Mouse (Mus musculus): Measurements from ENCODE around the gene Abtb2.

Gene Abtb2

GRCm38 (mm10) chr2:103684926-103685577 is 118.9 kb downstream of the Abtb2 start:
- DNase-seq (ENCODE audit: inconsistent age in 2 of 2, low spot score in 1 of 2) = no peak

DNA sequence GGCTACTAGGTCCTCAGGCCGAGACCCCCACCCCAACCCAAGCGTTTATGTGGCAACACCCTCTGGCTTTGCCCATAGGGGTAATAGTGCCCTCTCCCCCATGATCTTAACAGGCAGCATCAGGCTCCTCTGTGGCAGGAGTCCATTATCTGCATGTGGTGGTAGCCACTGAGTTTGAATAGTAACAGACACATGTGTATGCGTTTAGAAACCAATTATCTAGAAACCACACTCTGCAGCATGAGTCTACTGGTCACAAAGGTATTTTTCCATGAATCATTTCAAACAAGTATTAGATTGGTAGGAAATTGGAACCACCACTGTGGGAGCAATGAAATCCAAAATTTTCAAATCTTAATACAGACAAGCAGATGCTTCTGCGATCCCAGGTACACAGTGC is 119.5 kb downstream of the Abtb2 start:
- DNase-seq (ENCODE audit: inconsistent age in 2 of 2, low spot score in 1 of 2) = no peak

DNA sequence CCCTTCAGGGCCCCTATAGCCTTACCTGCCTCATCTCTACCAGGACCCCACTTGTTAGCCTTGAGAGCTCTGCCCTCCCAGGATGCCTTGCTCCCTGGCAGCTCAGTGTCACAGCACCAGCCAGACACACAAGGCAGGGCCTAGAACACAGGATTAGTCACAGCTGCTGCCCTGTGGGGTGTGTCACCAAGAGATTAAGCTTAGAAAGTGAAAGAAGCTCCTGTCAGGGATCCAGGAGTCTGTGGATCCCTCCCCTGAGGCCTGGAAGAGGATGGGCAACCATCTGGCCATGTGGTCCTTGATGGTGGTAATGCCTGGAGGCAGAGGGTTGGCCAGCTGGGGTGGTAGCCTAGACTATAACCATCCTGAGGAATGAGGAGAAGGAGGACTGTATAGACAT is 121.0 kb downstream of the Abtb2 start:
- peak; percentile 34 to 66 for DNase-seq (ENCODE audit: inconsistent age in 2 of 2, low spot score in 1 of 2)

DNA sequence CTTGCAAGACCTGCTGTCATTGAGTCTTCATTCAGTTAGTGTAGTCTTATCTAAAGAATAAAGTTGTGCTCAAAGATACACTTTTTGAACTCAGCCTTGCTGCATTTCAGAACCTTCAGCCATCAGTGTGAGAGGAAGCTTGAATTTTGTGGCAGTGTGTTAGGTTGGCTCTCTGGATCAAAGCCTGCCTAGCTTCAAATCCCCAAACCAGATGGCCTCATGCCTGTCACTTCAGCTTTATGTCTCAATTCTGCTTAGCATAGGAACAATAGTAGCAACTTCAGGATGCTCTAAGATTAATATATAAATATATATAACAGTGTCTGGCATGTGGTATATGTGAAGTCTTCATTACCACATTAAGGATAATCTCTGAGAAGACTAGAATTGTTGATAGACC is 121.8 kb downstream of the Abtb2 start:
- DNase-seq (ENCODE audit: inconsistent age in 2 of 2, low spot score in 1 of 2) = no peak

DNA sequence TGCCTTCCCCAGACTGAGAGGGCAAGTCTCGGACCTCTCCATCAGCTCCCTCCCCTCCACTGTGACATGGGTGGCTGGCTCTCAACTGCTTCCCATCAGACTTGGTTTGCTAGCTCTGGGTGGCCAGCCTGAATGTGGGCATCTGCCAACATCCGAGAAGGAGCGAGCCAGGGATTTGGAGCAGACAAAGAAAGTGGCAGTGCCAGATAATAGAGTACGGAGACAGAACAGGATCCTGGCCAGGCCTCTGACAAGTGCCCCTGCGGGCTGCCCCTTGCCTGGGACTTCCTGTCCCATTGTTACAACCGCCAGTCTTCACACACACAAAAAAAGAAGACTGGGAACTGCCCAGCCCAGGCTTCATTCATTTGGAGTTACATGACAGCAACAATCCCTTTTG is 124.3 kb downstream of the Abtb2 start:
- no peak for DNase-seq (ENCODE audit: inconsistent age in 2 of 2, low spot score in 1 of 2)

DNA sequence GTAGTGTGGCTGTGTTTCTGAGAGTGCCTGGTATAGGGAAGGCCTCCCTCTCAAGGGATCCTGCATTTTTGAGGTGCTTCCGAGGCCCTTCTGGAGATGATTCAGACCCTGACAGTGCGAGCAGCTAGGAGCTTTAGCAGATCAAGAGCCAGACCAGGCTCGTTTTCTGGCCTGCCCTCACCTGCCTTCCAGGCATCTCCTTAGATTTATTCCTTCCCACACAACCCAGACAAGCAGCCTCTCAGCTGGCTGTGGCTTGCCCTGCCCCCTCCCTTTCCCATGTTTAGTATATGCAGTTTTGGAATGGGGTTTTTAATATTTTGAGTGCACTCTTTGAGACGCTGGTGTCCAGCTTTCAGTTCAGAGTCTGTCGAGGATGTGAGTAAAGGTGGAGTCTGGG is 124.7 kb downstream of the Abtb2 start:
- no peak for DNase-seq (ENCODE audit: inconsistent age in 2 of 2, low spot score in 1 of 2)

DNA sequence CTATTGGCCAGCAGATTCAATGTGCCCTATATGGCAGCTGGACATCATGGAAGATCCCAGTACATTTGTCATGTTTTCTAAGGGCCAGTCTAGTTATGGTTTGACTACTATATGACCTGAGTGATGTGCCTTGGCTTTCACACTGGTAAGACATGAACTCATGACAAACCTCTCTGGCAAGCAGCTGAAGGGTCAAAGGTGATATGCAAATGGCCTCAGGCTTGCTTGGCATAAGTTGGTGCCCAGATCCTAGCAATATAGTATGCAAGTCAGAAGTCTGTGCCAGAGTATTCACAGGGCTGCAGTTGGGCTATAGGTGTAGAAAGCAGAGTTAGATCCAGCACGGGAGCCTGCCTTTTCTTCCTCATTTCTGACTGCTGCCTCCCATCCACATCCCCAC is 125.2 kb downstream of the Abtb2 start:
- DNase-seq (ENCODE audit: inconsistent age in 2 of 2, low spot score in 1 of 2) = no peak

DNA sequence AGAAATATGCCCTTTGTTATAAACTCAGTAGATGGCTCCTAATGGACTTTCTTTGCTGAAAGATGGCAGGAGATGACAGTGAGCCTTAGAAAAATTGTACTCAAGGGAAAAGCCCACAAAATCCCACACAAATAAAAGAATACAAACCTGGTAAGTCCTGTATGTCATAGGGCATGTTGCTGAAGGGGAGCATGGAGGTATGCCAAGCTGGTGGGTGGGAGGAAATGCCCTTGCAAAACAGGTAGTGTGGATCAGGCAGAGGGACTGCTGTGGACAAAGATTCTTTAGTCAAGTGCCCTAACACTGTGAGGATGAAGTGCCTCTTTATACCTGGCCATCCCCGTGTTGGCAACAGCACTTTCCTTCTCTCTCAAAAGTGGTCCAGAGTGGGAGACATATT is 126.7 kb downstream of the Abtb2 start:
- DNase-seq (ENCODE audit: inconsistent age in 2 of 2, low spot score in 1 of 2) = no peak

DNA sequence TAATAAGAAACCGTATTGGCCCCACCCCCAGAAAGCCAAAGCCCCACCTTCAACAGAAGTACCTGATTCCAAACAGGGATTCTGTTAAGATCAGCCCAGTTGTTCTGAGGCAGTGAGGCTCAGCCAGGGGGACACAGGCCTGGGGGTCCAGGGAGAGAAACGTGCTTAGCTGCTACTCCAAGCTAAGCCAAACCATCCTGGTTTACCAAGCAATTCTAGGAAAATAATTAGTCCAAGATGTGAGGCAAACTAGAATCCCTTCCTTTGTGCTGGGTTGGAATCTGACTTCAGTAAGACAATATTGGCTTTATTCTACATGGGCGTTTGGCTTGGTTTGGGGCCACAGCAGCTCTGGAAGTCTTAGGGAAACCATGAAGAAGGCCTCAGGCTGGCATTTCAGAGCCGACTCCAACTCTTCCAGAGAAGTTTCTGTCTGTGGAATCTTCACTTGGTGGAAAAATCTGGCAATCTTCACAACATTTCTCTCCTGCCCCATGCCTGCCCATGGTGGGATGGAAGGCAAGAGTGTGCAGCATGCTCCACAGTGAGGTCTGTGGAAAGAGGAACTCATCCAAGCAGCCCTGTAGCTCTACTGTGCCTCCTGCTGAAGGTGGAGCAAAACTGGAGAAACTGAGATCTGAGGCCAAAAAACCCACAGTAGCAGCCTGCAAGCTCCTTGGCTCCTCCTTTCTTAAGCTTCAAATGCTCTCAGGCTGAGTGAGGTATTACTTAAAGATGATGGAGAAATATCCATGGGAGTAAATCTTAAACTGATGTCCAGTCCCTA is 128.9 kb downstream of the Abtb2 start:
- no peak for DNase-seq (ENCODE audit: inconsistent age in 2 of 2, low spot score in 1 of 2)

GRCm38 (mm10) chr2:103696177-103696576 is 130.1 kb downstream of the Abtb2 start:
- peak; percentile 50 to 81 for DNase-seq (ENCODE audit: inconsistent age in 2 of 2, low spot score in 1 of 2)

DNA sequence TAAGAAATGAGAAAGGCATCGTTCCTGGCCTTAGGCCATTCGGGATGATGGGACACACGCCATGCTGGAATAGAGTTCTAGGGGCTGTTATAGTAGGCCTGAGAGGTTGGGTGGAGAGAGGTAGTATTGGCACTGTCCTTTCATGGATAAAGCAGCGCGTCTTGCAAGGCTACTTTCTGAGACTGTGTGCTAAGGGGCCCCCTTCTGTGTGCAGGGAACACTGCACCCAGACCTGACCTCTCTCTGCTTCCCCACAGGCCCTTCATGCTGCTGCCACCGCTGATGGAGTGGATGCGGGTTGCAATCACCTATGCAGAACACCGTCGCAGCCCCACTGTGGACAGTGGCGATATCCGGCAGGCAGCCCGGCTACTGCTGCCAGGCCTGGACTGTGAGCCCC is 134.4 kb downstream of the Abtb2 start:
- no peak for DNase-seq (ENCODE audit: inconsistent age in 2 of 2, low spot score in 1 of 2)

DNA sequence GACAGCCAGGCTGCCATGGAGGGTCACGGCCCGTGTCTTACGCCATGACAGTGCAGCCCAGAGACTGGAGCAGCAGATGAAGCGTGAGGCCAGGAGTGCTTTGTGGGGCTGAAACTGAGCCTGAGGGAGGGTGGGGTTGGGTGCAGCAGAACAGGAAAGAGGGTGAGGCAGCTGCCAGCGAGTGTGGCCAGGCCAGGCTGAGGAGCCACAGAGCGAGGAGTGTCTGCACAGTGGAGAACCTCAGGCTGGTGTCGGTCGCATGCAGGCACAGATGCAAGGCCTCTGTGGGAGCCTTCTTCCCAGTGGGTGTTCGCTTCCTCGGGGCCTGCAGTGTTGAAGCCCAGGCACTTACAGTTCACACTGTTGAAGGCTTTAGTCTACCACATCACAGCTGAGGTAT is 137.2 kb downstream of the Abtb2 start:
- no peak for DNase-seq (ENCODE audit: inconsistent age in 2 of 2, low spot score in 1 of 2)

- DNase-seq (ENCODE audit: inconsistent age in 2 of 2, low spot score in 1 of 2) = no peak
Observed at GRCm38 (mm10) chr2:103703865-103704264, 137.8 kb downstream of the Abtb2 start.

- DNase-seq (ENCODE audit: inconsistent age in 2 of 2, low spot score in 1 of 2) = no peak
Observed at GRCm38 (mm10) chr2:103705826-103706225, 139.7 kb downstream of the Abtb2 start.

- DNase-seq (ENCODE audit: inconsistent age in 2 of 2, low spot score in 1 of 2) = peak; percentile 79 to 86
Observed at GRCm38 (mm10) chr2:103706226-103706625, 140.1 kb downstream of the Abtb2 start.

DNA sequence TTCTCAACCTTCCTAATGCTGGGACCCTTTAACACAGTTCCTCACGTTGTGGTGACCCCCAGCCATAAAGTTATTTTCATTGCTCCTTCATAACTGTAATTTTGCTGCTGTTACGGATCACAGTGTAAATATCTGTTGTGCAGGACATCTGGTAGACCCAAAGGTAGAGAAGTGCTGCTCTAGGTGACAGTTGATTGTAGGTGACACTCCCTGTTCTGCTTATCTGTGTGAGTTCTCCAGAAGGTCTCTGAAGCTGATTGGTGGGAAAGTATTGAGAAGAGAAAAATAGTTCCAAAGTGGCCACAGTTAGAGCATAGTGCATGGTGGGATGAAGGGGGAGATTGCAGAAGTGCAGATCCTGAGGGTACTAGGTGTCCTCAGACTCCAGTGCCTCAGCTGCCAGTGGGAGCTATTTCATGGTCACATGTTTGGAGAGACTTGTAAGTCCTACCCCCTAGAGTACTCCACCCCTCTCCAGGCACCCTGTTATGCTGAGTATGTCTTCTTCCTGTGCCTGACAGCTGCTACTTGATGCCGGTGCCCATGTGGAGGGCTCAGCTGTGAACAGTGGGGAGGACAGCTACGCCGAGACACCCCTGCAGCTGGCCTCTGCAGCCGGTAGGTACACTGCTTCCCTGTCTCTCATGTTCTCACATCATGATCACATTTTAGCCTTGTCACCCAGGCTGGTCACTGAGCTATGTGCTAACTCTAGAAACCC is 141.1 kb downstream of the Abtb2 start:
- no peak for DNase-seq (ENCODE audit: inconsistent age in 2 of 2, low spot score in 1 of 2)

GRCm38 (mm10) chr2:103710849-103711248 is 144.7 kb downstream of the Abtb2 start:
- no peak for DNase-seq (ENCODE audit: inconsistent age in 2 of 2, low spot score in 1 of 2)

GRCm38 (mm10) chr2:103713831-103714230 is 147.7 kb downstream of the Abtb2 start:
- DNase-seq (ENCODE audit: inconsistent age in 2 of 2, low spot score in 1 of 2) = no peak

DNA sequence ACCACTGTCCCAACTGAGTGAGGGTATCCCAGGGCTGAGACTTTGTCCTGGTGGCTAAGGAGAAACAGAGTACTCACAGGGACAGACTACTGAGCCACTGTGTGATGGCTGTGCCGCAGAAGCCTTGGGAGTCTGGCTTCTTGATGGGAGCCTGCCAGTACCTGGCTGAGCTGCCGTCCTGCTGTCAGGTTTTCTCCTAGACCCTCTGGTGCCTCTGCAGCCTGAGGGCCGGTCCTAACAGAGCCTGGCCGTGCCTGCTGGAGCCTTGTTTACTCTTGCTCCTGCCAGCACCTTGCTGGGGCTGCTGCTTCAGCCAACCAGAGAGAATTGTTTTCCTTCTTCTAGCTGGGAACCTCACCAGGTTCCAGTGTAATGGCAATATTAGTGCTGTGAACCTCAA is 148.3 kb downstream of the Abtb2 start:
- no peak for DNase-seq (ENCODE audit: inconsistent age in 2 of 2, low spot score in 1 of 2)

GRCm38 (mm10) chr2:103718594-103719291 is 152.6 kb downstream of the Abtb2 start:
- peak; percentile 73 to 86 for DNase-seq (ENCODE audit: inconsistent age in 2 of 2, low spot score in 1 of 2)

GRCm38 (mm10) chr2:103719292-103719646 is 153.2 kb downstream of the Abtb2 start:
- DNase-seq (ENCODE audit: inconsistent age in 2 of 2, low spot score in 1 of 2) = no peak

Measured in adrenal gland, adult (tissue).